Mouse (Mus musculus) hindlimb bud, embryonic 11.5 days (tissue): ENCODE data around the gene Pnkp.

Source experiments
- DNase-seq: peaks from one replicate; pipeline ENCODE4 v3.0.0-alpha.2; 2012; ENCODE audit warnings: low read depth, low spot score; ENCODE audit errors: extremely low spot score

Pnkp gene

DNA sequence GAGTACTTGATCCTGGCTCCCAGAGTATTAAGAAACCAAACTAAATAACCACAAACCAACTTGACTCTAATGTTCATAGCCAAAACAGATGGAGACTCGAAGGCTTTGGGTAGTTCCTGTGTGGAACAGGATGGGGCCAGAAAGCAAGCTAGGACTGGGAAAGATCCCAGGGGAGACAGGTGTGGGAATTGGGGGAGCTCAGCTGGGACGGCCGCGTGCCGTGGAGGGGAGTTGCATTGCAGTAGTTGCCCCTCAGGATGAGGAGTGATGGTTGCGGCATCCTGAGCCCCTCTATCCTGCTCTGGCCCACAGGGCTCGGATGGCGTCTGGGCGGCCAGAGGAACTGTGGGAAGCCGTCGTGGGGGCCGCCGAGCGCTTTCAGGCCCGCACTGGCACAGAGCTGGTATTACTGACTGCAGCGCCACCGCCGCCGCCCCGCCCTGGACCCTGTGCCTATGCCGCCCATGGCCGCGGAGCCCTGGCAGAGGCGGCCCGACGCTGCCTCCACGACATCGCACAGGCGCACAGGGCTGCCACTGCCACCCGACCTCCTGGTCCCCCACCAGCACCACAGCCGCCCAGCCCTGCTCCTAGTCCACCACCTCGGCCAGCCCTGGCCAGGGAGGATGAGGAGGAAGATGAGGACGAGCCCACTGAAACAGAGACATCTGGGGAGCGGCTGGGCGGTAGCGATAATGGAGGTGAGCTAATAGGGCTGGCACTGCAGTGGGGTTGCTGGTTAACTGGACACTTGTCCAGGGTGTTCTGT is 4.5 kb upstream of the Pnkp start:
- DNase-seq, result no peak

DNA sequence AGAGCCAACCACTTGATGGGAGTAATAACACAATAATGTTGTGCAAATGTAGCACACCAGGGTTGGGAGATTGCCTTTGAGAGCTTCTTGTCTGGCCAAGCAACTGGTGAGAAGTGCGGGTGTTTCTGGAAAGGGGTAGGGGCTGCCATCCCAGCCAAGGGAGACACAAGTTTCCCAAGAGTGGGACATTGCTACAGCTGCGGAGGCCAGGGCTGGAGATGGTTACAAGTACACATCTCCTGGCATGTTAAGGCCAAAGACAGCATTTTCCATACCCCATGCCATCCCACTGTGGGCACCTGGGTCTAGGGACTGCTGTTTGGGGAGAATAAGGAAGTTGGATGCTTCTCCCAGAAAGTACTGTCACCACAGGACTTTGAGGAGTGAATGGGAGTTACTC is 3.9 kb upstream of the Pnkp start:
- DNase-seq, result no peak

DNA sequence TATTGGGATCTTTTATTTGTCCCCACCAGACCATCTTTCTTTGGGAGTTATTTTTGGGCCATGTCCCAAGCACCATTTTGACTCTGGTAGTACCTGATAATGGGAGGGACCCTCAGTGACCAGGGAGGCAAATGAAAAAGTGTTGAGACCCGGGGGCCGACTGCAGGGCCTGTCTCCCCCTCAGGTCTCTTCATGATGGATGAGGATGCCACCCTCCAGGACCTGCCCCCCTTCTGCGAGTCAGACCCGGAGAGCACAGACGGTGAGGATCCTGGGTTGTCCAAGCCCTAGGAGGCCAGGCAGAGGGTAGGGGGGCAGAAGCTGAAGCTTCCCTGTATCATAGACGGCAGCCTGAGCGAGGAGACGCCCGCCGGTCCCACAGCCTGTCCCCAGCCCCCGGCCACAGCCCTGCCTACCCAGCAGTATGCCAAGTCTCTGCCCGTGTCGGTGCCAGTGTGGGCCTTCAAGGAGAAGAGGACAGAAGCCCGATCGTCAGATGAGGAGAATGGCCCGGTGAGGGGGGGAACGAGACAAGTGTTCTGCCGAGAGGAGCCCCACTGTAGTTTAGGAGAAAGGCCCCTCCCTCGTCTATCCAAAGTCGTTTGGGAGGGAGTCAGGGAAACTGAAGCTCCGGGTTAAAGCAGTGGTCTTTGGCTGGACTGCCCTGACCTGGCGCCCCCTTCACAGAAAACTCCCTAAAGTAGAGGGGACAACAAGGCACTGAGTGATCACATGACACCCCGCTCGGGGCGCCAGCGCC is 3.2 kb upstream of the Pnkp start:
- DNase-seq, result no peak

DNA sequence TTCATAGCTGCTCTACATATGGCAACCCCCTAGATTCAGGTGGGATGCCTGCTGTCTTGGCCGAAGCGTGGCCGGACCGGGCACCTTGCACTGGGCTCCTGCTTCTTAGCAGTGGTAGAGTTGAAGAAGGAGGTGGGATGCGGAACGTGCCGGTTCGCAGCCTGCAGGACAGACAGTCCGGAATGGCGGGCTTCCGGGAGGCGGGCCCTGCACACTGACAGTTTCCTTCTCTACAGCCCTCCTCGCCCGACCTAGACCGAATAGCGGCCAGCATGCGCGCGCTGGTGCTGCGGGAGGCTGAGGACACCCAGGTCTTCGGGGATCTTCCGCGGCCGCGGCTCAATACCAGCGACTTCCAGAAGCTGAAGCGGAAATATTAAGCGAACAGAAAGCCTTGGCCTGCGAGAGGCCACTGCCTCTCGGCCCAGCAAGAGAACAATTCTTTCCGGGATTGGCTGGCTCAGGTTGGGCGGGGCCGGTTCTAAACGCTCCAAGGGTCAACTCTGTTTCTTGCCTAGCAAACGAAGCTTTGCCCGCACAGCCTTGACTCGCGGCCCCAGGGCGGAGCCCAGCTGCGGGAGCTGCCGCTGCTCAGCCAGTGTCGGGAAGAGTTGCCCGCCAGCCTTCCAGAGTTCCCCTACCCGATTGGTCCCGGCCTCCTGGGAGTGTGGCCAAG is 2.4 kb upstream of the Pnkp start:
- DNase-seq, result no peak

DNA sequence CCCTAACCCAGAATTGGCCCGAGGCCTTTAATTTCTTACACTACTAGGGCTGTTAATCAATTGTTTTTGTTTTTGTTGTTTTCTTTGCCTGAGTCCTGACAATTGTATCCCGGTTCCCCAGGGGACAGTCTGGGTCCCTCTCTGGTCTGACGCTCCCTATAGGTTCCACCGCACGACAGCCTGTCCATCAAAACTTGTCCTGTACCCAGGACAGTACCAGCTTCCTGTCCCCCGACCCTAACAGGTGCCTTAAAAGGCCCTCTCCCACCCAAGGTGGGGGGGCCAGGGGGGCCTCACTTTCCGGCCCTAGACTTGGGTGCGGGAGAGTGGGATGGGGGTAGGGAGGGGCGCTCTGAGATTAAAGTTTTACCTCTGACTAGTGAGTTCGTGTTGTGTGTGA is 1.9 kb upstream of the Pnkp start:
- no peak for DNase-seq

DNA sequence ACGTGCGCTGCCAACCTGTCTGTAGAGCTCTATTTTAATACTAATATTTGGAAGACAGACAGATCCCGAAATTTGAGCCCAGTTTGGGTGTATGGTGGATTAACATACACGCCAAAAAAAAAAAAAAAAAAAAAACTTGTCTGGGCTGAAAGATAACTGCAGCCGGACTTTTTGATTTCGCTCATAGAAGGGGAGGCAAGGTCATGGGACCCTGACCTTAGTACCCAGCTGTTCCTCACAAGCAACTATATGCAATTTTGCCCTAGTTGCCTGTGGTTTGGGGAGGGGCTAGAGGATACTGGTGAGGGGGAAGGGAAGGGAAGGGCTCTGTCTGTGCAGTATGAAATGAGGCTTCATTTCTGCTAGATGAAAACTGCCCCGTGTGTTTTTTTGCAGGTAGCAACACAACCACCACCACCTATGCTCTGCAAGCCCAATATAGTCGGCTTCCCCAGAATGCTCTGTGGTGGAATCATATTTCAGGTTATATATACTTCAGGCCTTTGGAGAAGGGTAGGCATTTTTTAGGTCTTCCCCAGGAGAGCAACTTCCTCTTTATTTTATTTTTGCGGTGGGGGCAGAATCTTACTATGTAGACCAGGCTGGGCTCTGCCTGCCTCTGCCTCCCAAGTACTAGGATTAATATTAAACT is 548 bp upstream of the Pnkp start:
- DNase-seq, result no peak

DNA sequence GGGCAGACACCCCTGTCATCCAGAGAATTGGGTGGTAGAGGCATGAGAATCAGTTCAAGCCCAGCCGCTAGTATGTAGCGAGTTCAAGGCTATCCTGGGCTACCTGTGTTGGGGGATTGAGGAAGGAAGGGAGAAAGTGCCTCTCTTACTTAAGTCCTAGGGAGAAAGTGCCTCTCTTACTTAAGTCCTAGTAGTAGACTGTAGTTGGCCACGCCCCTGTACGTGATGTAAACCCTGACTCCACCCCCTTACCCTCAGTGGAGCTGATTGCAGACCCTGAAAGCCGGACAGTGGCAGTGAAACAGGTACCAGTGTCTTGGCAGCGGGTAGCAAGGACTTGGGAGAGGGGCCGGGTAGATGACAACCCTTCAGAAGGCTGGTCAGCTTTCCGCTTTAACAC is 966 bp downstream of the Pnkp start:
- DNase-seq, result no peak

DNA sequence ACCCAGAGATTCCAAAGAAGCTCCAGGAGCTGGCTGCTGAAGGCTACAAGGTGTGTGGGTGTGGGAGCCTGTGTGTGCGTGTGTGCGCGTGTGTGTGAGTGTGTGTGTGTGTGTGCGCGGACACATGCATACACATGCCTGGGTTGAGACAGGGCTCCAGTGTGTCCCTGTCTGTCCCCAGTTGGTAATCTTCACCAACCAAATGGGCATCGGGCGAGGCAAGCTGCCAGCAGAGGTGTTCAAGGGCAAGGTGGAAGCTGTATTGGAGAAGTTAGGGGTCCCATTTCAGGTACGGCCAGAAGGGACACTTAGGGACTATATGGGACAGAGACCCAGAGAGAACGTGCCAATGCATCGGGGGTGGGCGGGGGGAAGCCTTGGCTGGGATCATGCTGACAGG is 3.0 kb downstream of the Pnkp start:
- no peak for DNase-seq

DNA sequence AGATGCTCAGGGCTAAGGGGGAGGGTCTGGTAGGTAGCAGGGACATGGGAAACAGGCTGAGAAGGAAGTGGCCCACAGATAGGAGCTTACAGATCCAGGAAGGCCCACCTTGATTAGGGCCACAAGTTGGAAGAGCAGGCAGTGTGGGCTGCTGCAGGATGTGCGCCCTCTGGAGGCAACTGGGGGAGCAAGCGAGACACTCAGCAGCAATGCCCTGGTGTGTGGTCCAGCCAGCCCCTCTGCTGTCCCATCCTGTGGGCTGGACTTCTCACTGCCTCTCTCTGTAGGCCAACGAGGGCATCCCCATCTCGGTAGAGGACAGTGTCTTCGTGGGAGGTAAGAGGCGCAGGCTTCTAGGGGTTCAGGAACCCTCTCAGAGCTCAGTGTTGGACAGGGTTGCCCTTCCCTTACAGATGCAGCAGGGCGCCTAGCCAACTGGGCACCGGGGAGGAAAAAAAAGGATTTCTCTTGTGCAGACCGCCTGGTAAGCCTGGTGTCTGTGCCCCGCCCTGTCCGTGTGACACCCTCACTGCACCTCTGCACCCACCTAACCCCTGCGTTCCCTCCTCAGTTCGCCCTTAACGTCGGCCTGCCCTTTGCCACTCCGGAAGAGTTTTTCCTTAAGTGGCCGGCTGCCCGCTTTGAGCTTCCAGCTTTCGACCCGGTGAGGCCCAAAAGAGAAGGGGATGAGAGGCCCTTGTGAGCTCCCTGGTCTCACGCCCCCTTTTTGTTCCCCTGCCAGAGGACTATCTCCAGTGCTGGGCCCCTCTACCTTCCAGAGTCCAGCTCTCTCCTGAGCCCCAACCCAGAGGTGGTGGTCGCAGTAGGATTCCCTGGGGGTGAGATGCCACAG is 3.9 kb downstream of the Pnkp start:
- DNase-seq, result no peak

DNA sequence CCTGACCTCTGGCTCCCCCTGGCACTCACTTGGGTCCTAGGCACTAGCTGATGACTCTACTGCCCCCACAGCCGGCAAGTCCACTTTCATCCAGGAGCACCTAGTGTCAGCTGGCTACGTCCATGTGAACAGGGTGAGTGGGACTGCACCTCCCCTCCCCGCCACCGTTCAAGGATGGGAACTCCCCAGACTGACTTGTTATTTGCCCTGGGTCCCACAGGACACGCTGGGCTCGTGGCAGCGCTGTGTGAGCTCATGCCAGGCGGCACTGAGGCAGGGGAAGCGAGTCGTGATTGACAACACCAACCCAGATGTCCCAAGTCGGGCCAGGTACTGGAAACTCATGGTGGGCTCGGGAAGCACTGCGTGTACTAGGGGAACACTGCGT is 4.5 kb downstream of the Pnkp start:
- no peak for DNase-seq

DNA sequence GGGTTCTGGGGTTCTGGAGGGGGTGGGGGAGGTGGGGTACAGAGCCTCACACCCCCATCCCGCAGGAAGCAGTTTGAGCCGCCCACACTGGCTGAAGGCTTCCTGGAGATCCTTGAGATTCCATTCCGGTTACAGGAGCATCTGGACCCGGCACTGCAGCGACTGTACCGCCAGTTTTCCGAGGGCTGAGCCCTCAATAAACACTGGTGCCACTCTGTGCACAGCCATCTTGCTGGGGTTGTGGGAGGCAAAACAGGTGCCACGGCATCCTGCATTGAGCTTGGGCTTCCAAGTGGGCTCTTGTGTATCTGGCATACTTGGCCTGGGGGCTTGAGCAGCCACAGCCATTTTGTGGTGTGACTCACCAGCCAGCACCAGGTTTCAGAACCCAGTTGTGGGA is 5.5 kb downstream of the Pnkp start:
- no peak for DNase-seq

DNA sequence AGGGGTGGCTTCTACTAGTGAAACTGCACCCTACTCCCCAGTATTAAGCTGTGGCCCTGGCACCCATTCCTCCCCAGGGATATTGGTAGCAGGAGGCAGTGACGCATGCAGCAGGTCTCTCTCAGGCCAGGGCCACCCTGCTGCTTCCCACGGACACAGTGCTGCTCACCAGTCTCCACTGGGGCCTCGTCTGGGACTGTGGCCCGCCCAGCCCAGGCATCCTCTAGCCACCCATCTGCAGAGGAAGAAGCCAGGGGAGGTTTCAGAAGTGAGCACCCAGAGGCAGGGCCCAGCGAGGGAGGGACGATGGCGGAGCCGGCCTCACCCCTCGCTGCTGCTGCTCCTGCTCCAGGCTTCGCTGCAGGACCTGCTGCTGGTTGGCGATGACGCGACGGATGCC is 6.3 kb downstream of the Pnkp start:
- no peak for DNase-seq

DNA sequence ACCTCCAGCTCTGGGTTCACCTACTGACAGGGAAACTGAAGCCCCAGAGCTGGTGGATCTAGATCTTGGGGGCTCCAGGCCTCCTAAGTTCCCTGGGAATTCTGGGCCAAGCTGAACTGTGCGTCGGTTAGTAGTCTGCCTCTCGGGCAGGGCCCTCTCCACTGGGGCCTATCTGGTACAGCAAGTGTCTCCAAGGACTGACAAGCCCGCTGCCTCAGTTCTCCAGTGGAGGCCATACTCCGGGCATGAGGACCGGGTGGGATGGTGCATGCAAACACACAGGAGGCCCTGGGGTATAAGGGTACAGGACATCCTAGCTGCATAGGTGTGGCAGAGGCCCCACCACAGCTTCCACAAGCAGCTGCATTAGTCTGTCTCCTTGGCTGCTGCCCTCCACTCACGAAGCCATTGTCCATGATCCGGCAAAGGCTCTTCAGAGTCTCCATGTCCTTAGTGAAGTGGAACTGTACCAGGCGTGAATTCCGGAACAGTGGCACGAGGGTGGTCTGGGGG is 7.1 kb downstream of the Pnkp start:
- DNase-seq, result no peak

DNA sequence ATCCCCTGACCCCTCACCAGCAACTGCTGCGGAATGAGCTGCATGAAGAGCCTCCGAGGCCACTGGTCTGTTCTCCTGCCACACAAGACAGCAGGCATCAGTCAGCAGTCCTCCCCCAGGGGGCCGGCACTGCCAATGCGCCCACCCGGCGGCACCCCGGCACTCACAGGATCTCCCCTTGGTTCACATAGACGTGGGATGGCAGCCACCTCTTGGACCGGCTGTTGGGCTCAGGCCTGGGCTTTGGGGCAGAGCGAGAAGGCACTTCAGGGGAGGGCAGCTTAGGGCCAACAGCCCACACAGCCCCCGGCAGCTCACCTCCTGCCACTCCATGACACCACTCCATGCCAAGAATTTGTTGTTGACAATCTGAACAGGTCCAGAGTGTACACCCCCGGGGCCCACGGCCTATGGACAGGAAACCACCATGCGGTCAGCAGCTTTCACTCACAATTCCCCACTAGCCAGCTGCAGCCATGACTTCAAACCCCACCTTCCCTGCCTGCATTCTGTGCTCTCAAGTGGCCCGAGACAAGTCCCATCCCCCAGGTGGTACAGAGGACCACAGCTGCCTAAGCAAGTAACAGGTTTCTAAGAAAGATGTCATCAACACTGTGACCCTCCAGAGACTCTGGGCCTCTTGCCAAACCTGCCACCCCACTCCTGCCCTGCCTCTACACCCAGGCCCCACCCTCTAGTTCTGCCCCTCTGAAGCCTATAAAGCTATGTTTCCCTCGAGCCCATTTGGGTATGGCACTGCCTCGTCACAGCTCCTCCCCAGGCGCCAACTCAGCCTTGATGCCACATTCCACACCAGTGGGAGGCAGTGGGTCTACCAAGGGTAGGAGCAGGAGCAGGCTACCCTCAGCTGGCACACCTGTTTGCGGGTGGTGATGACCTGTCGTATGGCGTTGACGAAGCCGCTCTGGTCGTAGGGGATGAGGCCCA is 7.9 kb downstream of the Pnkp start:
- no peak for DNase-seq

DNA sequence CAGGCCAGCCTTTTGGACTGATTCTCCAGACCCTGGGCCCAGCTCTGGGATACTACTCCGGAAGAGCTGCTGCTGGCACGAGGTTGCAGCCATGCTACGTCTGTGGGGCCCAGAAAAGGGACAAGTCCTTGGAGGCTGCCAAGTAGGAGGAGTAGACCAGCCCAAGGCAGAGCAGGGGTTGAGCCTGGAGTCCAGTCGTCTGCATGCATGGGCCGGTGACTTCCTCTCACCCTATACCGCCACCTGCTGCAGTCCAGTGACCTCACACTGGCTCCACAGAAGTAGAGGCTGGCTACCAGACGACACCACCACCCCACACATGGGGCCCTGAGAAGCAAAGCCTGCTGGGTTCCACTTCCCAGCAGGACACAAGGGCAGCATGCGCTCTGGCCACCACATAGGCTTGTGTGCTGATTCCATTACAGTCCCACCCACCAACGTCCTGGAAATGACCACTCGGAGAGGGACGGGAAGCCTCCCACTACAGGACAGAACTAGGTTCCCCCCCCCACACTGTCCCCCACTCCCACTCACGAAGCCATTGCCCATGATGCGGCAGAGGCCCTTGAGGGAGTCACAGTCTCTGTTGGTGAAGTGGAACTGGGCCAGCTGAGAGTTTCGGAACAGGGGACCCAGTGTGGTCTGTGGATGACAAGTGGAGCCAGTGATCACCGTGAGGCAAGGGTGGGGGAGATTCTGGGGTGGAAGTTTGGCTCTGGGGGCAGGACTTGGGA is 9.5 kb downstream of the Pnkp start:
- no peak for DNase-seq

DNA sequence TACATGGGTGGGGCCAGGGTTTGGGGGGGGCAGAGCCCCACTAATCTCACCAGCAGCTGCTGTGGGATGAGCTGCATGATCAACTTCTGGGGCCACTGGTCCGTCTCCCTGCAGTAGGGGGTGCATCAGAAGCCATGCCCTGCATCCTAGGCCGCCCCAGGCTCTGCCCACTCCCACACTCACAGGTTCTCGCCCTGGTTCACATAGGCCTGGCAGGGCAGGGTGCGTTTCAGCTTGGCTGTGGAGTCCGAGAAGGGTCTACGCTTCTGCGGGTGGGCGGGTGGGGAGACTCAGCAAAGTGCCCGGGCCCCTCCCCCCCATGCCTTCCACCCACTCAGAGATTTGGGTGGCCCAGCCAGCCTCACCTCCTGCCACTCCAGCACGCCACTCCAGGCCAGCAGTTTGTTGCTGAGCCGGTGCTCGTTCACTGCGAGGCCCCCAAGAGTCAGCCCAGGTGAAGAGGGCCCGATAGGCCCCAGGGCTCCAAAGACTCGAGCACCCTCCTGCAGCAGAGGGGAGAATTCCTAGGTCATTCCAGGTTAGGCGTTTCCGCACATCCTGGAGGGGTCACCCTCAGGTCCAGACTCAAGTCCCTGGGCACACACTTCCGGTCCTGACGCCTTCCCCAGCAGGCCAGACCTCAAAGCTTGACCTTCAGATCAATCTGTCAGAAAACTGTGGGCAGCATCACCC is 10.2 kb downstream of the Pnkp start:
- no peak for DNase-seq

DNA sequence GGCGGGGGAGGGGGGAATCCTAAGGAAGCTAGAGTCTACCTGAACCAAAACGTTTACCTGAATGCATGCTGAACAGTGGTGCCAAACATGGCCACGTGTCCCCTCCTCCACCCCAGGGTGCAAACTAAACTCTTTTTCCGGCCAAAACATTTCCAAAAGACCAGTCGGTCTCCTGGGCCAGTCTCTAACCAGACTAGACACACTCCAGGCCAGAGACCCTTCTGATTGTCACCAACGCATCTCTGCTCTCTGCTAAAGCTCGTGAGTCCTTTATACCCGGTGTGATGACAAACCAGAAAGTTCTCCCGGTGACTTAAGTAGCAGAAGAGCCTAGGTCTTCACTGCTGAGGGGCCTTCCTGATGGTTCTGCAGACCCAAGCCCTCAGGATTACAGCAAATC is 10.9 kb downstream of the Pnkp start:
- no peak for DNase-seq

DNA sequence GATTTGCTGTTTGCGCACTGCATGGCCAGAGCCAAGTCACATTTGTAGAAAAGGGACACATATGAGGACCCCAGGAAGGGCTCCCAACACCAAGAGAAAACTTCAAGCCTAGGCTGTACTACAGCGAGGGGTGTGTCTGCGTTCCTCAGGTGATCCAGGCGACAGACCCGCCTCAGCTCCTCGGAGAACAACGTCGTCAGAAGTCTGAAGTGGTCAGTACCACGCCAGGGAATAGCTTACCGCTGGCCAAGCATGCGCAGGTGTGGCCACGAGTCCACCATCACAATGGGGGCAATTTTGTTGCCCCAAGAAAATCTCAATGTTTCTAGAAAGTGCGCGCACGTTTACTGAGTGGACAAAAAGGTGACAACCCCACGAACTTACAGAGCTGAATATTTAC is 11.5 kb downstream of the Pnkp start:
- DNase-seq, result no peak
